ENCODE assay signal across 9 mouse cellular contexts in genomic region chr11:99463155-99463554, GRCm38 (mm10). TPM values are rescaled to one million over a fixed set of nuclear protein-coding genes. Genes with fewer than 3 reads are reported as not detected.
DNase-seq lines count a peak whose midpoint lies in the region; ATAC-seq lines count a peak whose summit lies in the region.
"Had no signal": no experiment of that assay in that cellular context is flagged by ENCODE, and none has a peak within 500 bp of the region (broad histone marks: within the 10 kb centered on the region; RNA-seq: fewer than 3 reads in every experiment).

No protein-coding gene starts in this region.

- ATAC-seq in forebrain, embryonic 11.5 days (replicated peaks; ENCODE audit: low FRiP score), result no peak
- no peak for ATAC-seq in forebrain, embryonic 12.5 days (ENCODE audit: low FRiP score)

- no peaks in the 10 kb centered on the region for H3K36me3 ChIP-seq in forebrain, embryonic 11.5 days (ENCODE audit: control insufficient read depth, insufficient read depth, low read length)
- H3K36me3 ChIP-seq in forebrain, embryonic 12.5 days (replicated peaks), result no peaks in the 10 kb centered on the region
- H3K36me3 ChIP-seq: lung, embryonic 15.5 days had no signal

- no peaks in the 10 kb centered on the region for H3K9me3 ChIP-seq in forebrain, embryonic 11.5 days (ENCODE audit: control insufficient read depth, low read length)
- H3K9me3 ChIP-seq in forebrain, embryonic 12.5 days, result no peaks in the 10 kb centered on the region
- H3K9me3 ChIP-seq: lung, embryonic 15.5 days had no signal

- peak; percentile 82 for DNase-seq in forebrain, embryonic 11.5 days (ENCODE audit: low spot score)
- DNase-seq in ES-CJ7 (ENCODE audit: low read depth, low spot score), result peak; percentile 45
- peak; percentile 13 for DNase-seq in c-Kit-positive CD71-positive TER-119-negative erythroid progenitor cells, embryonic 14.5 days (ENCODE audit: low read depth)
- DNase-seq in frontal cortex, postnatal 25 days (ENCODE audit: low spot score in 2 of 2), result peak; percentile 68 to 72
- peak; percentile 60 for DNase-seq in large intestine, adult 2 months (ENCODE audit: low read depth, low spot score)
- DNase-seq in lung, postnatal 10 days, result peak; percentile 65
- DNase-seq in spleen, postnatal 10 days (ENCODE audit: low spot score in 2 of 2), result peak; percentile 18 to 66

- H3K4me2 ChIP-seq in forebrain, embryonic 11.5 days (ENCODE audit: low read depth, low read length, severe bottlenecking), result no peak overlapping the region
- H3K4me2 ChIP-seq in forebrain, embryonic 12.5 days, result no peak overlapping the region
- H3K4me2 ChIP-seq: lung, embryonic 15.5 days had no signal

- H3K4me1 ChIP-seq in forebrain, embryonic 11.5 days (replicated peaks; ENCODE audit: control insufficient read depth, insufficient read depth, low read length), result no peaks in the 10 kb centered on the region
- H3K4me1 ChIP-seq in forebrain, embryonic 12.5 days, result no peaks in the 10 kb centered on the region

- H3K4me3 ChIP-seq in forebrain, embryonic 11.5 days (ENCODE audit: low read depth, low read length), result no peak overlapping the region
- no peak overlapping the region for H3K4me3 ChIP-seq in forebrain, embryonic 12.5 days (replicated peaks)
- H3K4me3 ChIP-seq: lung, embryonic 15.5 days had no signal

- no peaks in the 10 kb centered on the region for H3K27me3 ChIP-seq in forebrain, embryonic 11.5 days (ENCODE audit: control insufficient read depth, insufficient read depth, low read length)
- H3K27me3 ChIP-seq in forebrain, embryonic 12.5 days, result no peaks in the 10 kb centered on the region
- H3K27me3 ChIP-seq: lung, embryonic 15.5 days had no signal

- 15% methylated on average over 8 of the region's 8 CpGs for WGBS in forebrain, embryonic 11.5 days
- WGBS in forebrain, embryonic 12.5 days, result 13% methylated on average over 8 of the region's 8 CpGs
- 12% methylated on average over 8 of the region's 8 CpGs for WGBS in large intestine, adult 2 months

- H3K27ac ChIP-seq in forebrain, embryonic 11.5 days (ENCODE audit: low read depth, low read length), result no peak overlapping the region
- H3K27ac ChIP-seq in forebrain, embryonic 12.5 days, result no peak overlapping the region
- H3K27ac ChIP-seq: lung, embryonic 15.5 days had no signal

- no peak overlapping the region for H3K9ac ChIP-seq in forebrain, embryonic 11.5 days (ENCODE audit: low read length)
- no peak overlapping the region for H3K9ac ChIP-seq in forebrain, embryonic 12.5 days
- H3K9ac ChIP-seq: lung, embryonic 15.5 days had no signal

RNA-seq across cellular contexts. Expression of gene Krt20, which starts 25.2 kb away (rescaled TPM):
- polyA plus RNA-seq in forebrain, embryonic 11.5 days (2014; fragmentation: Nextera tagmentation; extraction: Ambion mirVana), result 0.51 and 0.59 TPM in 2 replicates
- polyA plus RNA-seq in forebrain, embryonic 12.5 days (2016; fragmentation: Nextera tagmentation; extraction: Ambion mirVana), result 0.15 TPM in 1 of 2 replicates, not detected in the other
- 409 and 926 TPM in 2 replicates for polyA plus RNA-seq in large intestine, adult 2 months (2012; rRNA removed)

RNA-seq across cellular contexts. Expression of gene Krt23, which starts 29.8 kb away (rescaled TPM):
- not detected in 2 replicates for polyA plus RNA-seq in forebrain, embryonic 11.5 days (2014; fragmentation: Nextera tagmentation; extraction: Ambion mirVana)
- polyA plus RNA-seq in forebrain, embryonic 12.5 days (2016; fragmentation: Nextera tagmentation; extraction: Ambion mirVana), result 0.74 and 0.75 TPM in 2 replicates
- 1.0 and 2.8 TPM in 2 replicates for polyA plus RNA-seq in large intestine, adult 2 months (2012; rRNA removed)

RNA-seq across cellular contexts. Expression of gene Krt12, which starts 41.1 kb away (rescaled TPM):
- polyA plus RNA-seq in forebrain, embryonic 11.5 days (2014; fragmentation: Nextera tagmentation; extraction: Ambion mirVana), result 0.09 TPM in 1 of 2 replicates, not detected in the other
- not detected in 2 replicates for polyA plus RNA-seq in forebrain, embryonic 12.5 days (2016; fragmentation: Nextera tagmentation; extraction: Ambion mirVana)
- 3.9 and 4.5 TPM in 2 replicates for polyA plus RNA-seq in large intestine, adult 2 months (2012; rRNA removed)

RNA-seq across cellular contexts. Expression of gene Krt39, which starts 58.0 kb away (rescaled TPM):
- polyA plus RNA-seq in forebrain, embryonic 11.5 days (2014; fragmentation: Nextera tagmentation; extraction: Ambion mirVana), result not detected in 2 replicates
- polyA plus RNA-seq in forebrain, embryonic 12.5 days (2016; fragmentation: Nextera tagmentation; extraction: Ambion mirVana), result not detected in 2 replicates
- not detected in 2 replicates for polyA plus RNA-seq in large intestine, adult 2 months (2012; rRNA removed)
- polyA plus RNA-seq: lung, embryonic 15.5 days had no signal

Comparison
In these comparisons a context has a peak if more than half of its experiments do, and no peak if none do; other contexts are left out.
1. DNase-seq: peak in every context shown above with its lines; median percentile 82 in forebrain, embryonic 11.5 days; 70 in frontal cortex, postnatal 25 days; 65 in lung, postnatal 10 days; 60 in large intestine, adult 2 months; 45 in ES-CJ7; 42 in spleen, postnatal 10 days; 13 in c-Kit-positive CD71-positive TER-119-negative erythroid progenitor cells, embryonic 14.5 days.
2. RNA of gene Krt20, which starts 25.2 kb away (polyA plus RNA-seq): 409 to 926 TPM in large intestine, adult 2 months; 0.51 to 0.59 TPM in forebrain, embryonic 11.5 days and 0.15 TPM in forebrain, embryonic 12.5 days; every median in the first group is over 100 times any median in the second.